Mouse (Mus musculus) heart, postnatal 10 days (tissue): ENCODE results near the gene Mrtfb. TPM values are rescaled to one million over a fixed set of nuclear protein-coding genes. Genes with fewer than 3 reads are reported as not detected.

Experiments
- DNase-seq, 2 experiments: peaks; one replicate each; pipeline ENCODE4 v3.0.0; 2021
- intact Hi-C: fragments of 180-260 bp; cut with DNase I; formaldehyde crosslinking; loops from one replicate; pipeline ENCODE4 v1.15.1; 2025
- total RNA-seq, 2 experiments: library from RNA; stranded (reverse); gene quantifications; 2 replicates each; pipeline ENCODE4 v1.2.3; 2021

The Mrtfb gene
- total RNA-seq, 2 experiments from 2014 or later, result 36.9 to 40.6 TPM

GRCm38 (mm10) chr16:13378157-13378556 is 121.9 kb downstream of the Mrtfb start:
- peak; percentile 46 to 52 for DNase-seq
- intact Hi-C loops, result no loop called here

GRCm38 (mm10) chr16:13379865-13380264 is 123.6 kb downstream of the Mrtfb start:
- DNase-seq, result no peak
- intact Hi-C loops, result no loop called here

- intact Hi-C loops, result no loop called here
These were observed 125.5 kb downstream of the Mrtfb start for GRCm38 (mm10) chr16:13381771-13382170.

GRCm38 (mm10) chr16:13387306-13387705 is 131.0 kb downstream of the Mrtfb start:
- intact Hi-C loops, result loop anchor here (1.0 kb wide), 1 partner anchor 21 kb away; no protein-coding TSS in a partner anchor

More at GRCm38 (mm10) chr16:13381771-13382170, 125.5 kb downstream of the Mrtfb start:
- no peak for DNase-seq

GRCm38 (mm10) chr16:13400375-13400774 is 144.1 kb downstream of the Mrtfb start:
- intact Hi-C loops, result no loop called here
- no peak for DNase-seq

More at GRCm38 (mm10) chr16:13387306-13387705, 131.0 kb downstream of the Mrtfb start:
- DNase-seq, result no peak

GRCm38 (mm10) chr16:13401591-13401990 is 145.3 kb downstream of the Mrtfb start:
- DNase-seq, result no peak
- intact Hi-C loops, result no loop called here

GRCm38 (mm10) chr16:13404656-13405055 is 148.4 kb downstream of the Mrtfb start:
- intact Hi-C loops, result loop anchor here (5.0 kb wide), 2 partner anchors 47 to 147 kb away; partner anchors contain the start of gene Mrtfb
- DNase-seq, result no peak

GRCm38 (mm10) chr16:13405403-13405802 is 149.1 kb downstream of the Mrtfb start:
- intact Hi-C loops, result loop anchor here (5.0 kb wide), 2 partner anchors 48 to 148 kb away; partner anchors contain the start of gene Mrtfb
- DNase-seq, result no peak

- intact Hi-C loops, result loop anchor here (1.0 to 5.0 kb wide), 4 partner anchors 52 to 291 kb away; partner anchors contain the start of gene Mrtfb
- DNase-seq, result peak; percentile 74 to 80
These were observed 153.4 kb downstream of the Mrtfb start for GRCm38 (mm10) chr16:13409530-13410163.

GRCm38 (mm10) chr16:13410760-13411159 is 154.5 kb downstream of the Mrtfb start:
- intact Hi-C loops, result no loop called here
- DNase-seq, result no peak

GRCm38 (mm10) chr16:13411531-13411930 is 155.2 kb downstream of the Mrtfb start:
- DNase-seq, result no peak
- intact Hi-C loops, result no loop called here

GRCm38 (mm10) chr16:13414566-13414965 is 158.3 kb downstream of the Mrtfb start:
- peak; percentile 15 to 24 for DNase-seq
- intact Hi-C loops, result no loop called here

GRCm38 (mm10) chr16:13414972-13415371 is 158.7 kb downstream of the Mrtfb start:
- intact Hi-C loops, result no loop called here

GRCm38 (mm10) chr16:13415465-13415864 is 159.2 kb downstream of the Mrtfb start:
- no peak for DNase-seq
- intact Hi-C loops, result no loop called here

More at GRCm38 (mm10) chr16:13414972-13415371, 158.7 kb downstream of the Mrtfb start:
- no peak for DNase-seq

- peak; percentile 76 to 83 for DNase-seq
These were observed 160.2 kb downstream of the Mrtfb start for GRCm38 (mm10) chr16:13416465-13416864.

GRCm38 (mm10) chr16:13417904-13418303 is 161.6 kb downstream of the Mrtfb start:
- intact Hi-C loops, result no loop called here
- DNase-seq, result no peak

More at GRCm38 (mm10) chr16:13416465-13416864, 160.2 kb downstream of the Mrtfb start:
- intact Hi-C loops, result no loop called here

GRCm38 (mm10) chr16:13419752-13420151 is 163.5 kb downstream of the Mrtfb start:
- intact Hi-C loops, result no loop called here
- no peak for DNase-seq

- intact Hi-C loops, result no loop called here
- DNase-seq, result no peak
These were observed 166.2 kb downstream of the Mrtfb start for GRCm38 (mm10) chr16:13422522-13422921.

- intact Hi-C loops, result no loop called here
These were observed 167.5 kb downstream of the Mrtfb start for GRCm38 (mm10) chr16:13423587-13424355.

GRCm38 (mm10) chr16:13425804-13426203 is 169.5 kb downstream of the Mrtfb start:
- DNase-seq, result no peak
- intact Hi-C loops, result no loop called here

More at GRCm38 (mm10) chr16:13423587-13424355, 167.5 kb downstream of the Mrtfb start:
- DNase-seq, result no peak

GRCm38 (mm10) chr16:13426831-13427589 is 170.7 kb downstream of the Mrtfb start:
- intact Hi-C loops, result no loop called here

More at GRCm38 (mm10) chr16:13426831-13427589, 170.7 kb downstream of the Mrtfb start:
- DNase-seq, result no peak
